Mouse (Mus musculus) cortical plate, adult 2 months (tissue): ENCODE results near the gene Irf8. TPM values are rescaled to one million over a fixed set of nuclear protein-coding genes. Genes with fewer than 3 reads are reported as not detected.

Experiments
- H3K27ac ChIP-seq: fragments of 200-500 bp; 2 replicates; pipeline ENCODE4 v1.5.1; 2012; ENCODE audit warnings: low read length, control low read depth, inconsistent platforms; ENCODE audit not compliant: insufficient read depth
- H3K4me1 ChIP-seq: fragments of 200-500 bp; 2 replicates; pipeline ENCODE4 v1.6.1; 2011; ENCODE audit warnings: low read length; ENCODE audit not compliant: control insufficient read depth, insufficient read depth
- H3K4me3 ChIP-seq: fragments of 200-500 bp; 2 replicates; pipeline ENCODE4 v1.5.1; 2011; ENCODE audit warnings: mild to moderate bottlenecking, low read length, control low read depth; ENCODE audit not compliant: insufficient read depth
- CTCF ChIP-seq: fragments of 200-500 bp; IDR thresholded peaks from 2 replicates; pipeline ENCODE4 v1.5.1; 2011; ENCODE audit warnings: mild to moderate bottlenecking, control low read depth, low read length; ENCODE audit not compliant: insufficient read depth; ENCODE audit errors: extremely low read depth
- POLR2A ChIP-seq: fragments of 200-500 bp; IDR thresholded peaks from 2 replicates; pipeline ENCODE4 v1.6.1; 2011; ENCODE audit warnings: mild to moderate bottlenecking, low read length, control low read depth; ENCODE audit not compliant: insufficient read depth; ENCODE audit errors: extremely low read depth
- polyA plus RNA-seq: library from polyadenylated mRNA; depleted of rRNA; stranded (reverse); fragments of >200 nt; gene quantifications from 2 replicates; pipeline ENCODE4 v1.2.3, GENCODE M21; 2012

Gene Irf8
- polyA plus RNA-seq, 1 experiment: 4.8 TPM

DNA sequence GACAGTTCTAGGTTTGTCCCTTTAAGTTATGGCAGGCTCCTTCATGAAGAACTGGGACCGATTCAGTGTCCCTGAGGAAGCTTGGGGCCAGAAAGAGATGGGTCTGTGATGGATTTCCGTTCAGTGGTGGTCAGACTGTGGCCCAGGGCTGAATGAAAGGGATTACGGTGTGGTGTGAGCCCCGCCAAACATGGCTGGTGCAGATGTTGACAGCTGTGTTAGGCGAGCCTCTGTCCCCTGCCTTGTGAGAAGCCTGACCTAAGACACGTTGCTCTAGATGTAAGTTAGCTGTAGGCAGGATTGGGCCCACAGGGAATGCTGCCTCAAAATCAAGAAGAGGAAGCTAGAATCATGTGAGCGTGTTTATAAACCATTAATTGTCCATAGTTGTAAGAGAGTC lies 1.0 kb downstream of the Irf8 start:
- Histone ChIP-seq H3K4me3 (peak overlapping the region; percentile 32), H3K4me1 (no peaks in the 10 kb centered on the region), H3K27ac (no peak overlapping the region)
- TF ChIP-seq POLR2A (no peak), CTCF (no peak)

DNA sequence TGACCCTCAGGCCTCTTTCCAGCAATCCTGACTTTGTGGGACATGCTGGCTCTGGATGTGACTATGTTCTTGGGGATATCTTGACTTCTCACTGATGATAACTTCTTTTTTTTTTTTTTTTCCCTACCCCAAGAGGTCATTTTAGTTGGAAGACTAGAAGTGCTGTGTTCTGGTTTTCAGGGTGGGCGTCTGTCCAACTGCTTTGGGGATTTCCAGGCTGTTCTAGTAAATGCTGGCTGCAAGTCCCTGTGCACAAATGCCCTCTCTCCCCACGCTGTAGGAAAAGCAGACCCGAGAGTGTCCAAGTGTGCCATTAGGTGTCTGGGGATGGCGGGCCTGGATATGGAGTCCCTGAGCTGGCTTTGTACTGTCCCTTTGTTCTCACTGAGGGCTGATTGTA lies 2.6 kb downstream of the Irf8 start:
- TF ChIP-seq POLR2A: no peak
- no peaks in the 10 kb centered on the region for H3K4me1 ChIP-seq
- no peak overlapping the region for H3K4me3 ChIP-seq
- H3K27ac ChIP-seq: no peak overlapping the region

DNA sequence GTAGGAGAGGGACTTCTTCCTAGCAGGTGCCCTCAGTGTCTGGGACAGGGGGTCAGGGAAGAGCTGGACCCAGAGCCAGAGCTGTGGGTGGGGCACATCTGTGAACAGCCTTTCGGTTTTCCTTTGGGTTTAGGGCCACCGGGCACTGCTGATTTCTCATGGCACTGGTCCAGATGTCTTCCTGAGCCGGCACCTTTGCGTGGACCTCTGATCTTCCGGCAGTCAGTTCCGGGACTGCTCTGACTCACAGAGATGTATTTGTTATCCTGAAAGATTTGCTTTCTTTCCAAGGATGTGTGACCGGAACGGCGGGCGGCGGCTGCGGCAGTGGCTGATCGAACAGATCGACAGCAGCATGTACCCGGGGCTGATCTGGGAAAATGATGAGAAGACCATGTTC lies 3.4 kb downstream of the Irf8 start:
- no peak overlapping the region for H3K27ac ChIP-seq
- TF ChIP-seq POLR2A: no peak
- no peak for TF ChIP-seq CTCF

DNA sequence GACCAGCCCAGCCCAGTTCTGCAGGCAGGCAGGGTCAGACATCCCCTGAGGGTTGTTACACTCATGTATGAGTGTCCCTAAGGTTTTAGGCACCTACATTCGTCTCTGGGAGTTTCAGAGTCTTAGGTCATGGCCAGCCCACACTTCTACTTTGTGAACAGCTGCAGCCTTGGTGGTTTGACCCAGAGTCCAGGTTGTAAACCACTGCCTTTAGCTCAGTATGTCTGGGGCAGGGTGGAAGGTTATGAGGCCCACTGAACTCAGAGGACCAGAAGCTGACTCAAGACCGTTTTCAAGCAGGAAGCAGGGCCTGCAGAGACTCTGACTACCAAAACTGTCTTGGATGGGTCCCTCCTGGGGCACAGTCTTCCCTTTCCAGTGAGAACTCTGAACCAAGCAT lies 4.4 kb downstream of the Irf8 start:
- no peak overlapping the region for H3K27ac ChIP-seq
- H3K4me1 ChIP-seq: no peaks in the 10 kb centered on the region
- no peak for TF ChIP-seq CTCF
- no peak for TF ChIP-seq POLR2A
- H3K4me3 ChIP-seq: no peak overlapping the region

More for the DNA sequence above, 3.4 kb downstream of the Irf8 start:
- Histone ChIP-seq H3K4me3 (no peak overlapping the region), H3K4me1 (no peaks in the 10 kb centered on the region)

DNA sequence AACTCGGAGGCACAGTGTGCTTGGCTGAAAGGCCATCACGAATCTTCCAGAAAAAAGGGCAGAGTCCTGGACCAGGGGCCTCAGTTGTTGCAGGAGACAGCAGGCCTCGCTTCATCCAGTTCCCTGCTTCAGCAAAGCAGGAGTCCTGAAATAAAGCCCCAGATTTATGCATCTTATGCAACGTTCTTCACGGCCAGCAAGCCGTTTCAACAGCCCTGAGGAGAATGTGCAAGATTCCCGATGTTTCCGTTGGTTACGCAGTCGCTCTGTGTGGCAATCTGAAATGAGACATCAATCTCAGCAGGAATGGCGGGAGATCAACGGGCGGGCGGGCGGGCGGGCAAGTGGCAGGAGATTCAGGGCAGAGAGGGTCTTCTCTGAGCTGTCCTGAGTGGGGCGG lies 4.8 kb downstream of the Irf8 start:
- TF ChIP-seq CTCF: no peak
- no peak for TF ChIP-seq POLR2A
- H3K4me1 ChIP-seq: no peaks in the 10 kb centered on the region

DNA sequence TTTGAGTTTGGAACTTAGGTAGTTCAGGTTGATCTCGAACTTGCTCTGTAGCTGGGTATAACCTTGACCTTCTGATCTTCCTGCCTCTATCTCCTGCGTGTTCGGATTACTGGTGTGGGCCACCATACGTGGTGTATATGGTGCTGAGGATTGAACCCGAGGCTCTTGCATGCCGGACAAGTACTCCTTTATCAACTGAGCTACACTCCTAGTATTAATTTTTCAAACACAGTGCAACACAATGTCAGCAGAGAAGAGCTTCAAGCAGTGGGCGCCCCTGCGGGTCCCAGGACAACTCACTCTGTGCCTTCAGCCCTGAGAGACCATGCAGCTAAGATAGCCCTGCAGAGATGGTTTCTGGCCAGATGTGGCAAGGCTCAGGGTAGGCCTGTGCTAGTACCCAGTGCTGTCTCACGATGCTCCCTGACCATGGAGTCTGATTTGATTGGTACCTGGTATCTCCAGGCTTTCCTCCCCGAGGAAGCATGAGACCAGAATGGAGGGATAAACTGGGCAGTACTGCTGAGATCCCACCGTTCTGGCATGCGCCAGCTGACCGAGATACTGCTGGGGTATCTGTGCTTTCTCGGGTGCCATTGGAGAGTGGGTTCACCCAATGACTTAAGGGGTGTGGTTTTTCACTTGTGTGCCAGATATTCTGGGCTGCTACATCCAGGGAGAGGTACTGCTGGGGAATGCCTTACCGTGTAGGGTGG lies 5.8 kb downstream of the Irf8 start:
- TF ChIP-seq CTCF: no peak
- TF ChIP-seq POLR2A: no peak
- H3K4me1 ChIP-seq: no peaks in the 10 kb centered on the region
- H3K27ac ChIP-seq: no peak overlapping the region
- no peak overlapping the region for H3K4me3 ChIP-seq

More for the DNA sequence above, 4.8 kb downstream of the Irf8 start:
- Histone ChIP-seq H3K4me3 (no peak overlapping the region), H3K27ac (no peak overlapping the region)

DNA sequence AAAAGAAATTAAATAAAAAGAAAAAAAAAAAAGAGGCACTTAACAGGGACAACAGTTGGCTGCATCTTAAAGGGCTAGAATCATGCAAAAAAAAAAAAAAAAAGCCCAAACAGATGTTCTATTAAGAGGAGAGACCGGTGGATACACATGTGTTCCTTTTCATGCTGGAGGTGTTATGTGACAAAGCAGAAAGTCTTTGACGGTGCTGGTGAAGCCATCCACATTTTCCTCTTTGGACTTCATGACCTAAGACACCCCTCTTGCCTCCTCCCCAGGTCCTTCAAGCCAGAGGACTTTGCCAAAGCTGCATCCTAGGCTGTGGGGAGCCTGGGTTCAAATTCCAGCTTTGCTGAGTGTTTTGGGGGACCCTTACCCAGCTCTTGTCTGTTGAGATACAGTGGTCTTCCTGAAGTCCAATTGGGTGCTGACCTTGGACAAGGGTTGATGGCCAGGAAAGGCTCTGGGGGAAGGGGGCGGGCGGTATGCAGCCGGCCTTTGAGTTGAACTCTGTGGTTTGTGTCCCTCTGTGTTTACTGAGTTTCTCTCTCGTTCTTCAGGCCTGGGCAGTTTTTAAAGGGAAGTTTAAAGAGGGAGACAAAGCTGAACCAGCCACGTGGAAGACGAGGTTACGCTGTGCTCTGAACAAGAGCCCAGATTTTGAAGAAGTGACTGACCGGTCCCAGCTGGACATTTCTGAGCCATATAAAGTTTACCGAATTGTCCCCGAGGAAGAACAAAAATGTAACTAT lies 7.2 kb downstream of the Irf8 start:
- Histone ChIP-seq H3K4me1 (no peaks in the 10 kb centered on the region), H3K27ac (no peak overlapping the region), H3K4me3 (no peak overlapping the region)
- no peak for TF ChIP-seq CTCF
- no peak for TF ChIP-seq POLR2A

DNA sequence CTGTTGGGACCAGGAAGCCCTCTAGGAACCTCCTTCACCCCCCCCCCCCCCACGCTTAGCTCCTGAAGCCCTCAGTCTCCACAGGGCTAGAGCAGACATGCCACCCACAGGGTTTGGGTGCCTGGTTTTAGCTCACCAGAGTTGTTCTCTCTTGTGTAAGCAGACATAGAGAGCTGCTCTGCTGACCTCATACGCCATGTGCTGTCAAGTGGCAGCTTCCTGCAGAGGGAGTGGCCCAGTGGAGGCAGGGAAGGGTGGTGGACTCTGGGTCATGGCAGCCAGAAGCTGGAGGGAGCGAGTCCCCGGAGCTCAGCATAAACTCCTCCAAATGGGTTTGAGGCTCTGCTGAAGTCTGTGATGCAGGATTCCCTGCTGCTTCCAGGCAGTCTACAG lies 7.7 kb downstream of the Irf8 start:
- no peak overlapping the region for H3K4me3 ChIP-seq
- no peak overlapping the region for H3K27ac ChIP-seq
- no peaks in the 10 kb centered on the region for H3K4me1 ChIP-seq
- no peak for TF ChIP-seq POLR2A
- TF ChIP-seq CTCF: no peak

DNA sequence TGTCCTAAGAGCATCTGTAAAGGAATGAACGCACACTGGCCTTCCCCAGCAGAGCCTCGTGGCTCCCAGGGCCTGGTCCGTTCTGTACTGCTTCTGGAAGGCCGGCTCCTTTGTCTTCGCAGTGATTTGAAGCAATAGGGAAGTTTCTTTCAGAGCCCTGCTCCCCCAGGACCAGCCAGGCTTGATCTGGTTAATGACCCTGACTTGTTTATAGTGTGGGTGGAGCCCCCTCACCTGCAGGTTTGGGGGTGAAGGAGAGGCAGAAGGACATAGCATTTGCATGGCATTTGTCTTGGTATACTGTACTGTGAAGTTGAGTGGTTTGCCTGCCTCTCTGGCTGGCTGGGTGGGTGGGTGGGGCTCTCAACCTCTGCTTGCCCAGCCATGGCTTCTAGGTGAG lies 8.3 kb downstream of the Irf8 start:
- Histone ChIP-seq H3K4me3 (no peak overlapping the region), H3K4me1 (no peaks in the 10 kb centered on the region), H3K27ac (no peak overlapping the region)
- no peak for TF ChIP-seq POLR2A
- TF ChIP-seq CTCF: no peak

DNA sequence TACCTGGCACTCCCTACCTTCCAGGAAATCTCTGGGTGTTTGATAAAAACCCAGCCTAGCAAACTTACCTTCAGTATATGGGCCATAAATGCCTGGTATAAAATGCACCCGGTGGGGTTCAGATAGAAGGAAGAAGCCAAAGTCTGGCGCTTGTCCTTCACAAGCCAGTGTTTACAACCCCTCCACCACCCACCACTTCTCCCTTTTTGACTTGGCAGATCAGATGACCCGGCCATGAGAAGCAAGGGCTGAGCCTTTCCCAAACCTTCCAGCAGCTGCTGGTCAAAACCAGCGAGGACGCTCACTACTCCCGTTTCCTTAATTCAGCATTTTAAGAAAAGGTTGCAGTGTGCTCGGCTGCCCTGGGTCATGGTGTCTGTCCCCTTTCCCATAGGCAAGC lies 9.1 kb downstream of the Irf8 start:
- Histone ChIP-seq H3K4me3 (no peak overlapping the region), H3K27ac (no peak overlapping the region), H3K4me1 (no peaks in the 10 kb centered on the region)
- TF ChIP-seq CTCF (no peak), POLR2A (no peak)

DNA sequence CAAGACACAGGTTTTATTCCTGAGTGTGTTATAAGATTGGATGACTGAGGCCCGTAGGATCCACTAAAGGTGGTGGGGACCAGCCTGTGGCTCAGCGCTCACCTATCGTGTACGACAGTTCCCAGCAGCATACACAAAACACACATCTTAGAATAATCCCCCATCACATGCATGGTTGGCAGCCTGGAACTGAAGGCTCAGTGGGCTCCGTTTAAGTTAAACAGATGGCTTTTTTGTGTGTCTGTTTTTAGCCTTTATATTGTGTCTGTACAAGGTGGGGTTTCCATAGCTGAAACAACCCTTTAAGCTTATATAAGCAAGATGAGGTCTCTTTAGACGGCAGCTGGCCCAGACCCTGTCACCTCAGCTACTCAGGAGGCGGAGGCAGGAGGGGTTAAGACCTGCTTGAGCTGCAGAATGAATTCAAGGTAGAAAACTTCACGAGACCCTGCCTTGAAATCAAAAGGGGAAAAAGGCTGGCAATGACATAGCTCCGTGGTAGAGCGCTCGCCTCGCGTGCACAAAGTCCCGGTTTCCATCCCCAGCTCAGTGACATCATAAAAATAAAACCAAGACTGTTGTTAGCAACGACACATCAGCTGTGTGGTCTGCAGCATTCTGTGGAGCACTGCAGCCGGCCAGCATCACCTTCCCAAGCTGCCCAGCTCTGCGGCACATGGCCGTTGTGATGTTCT lies 10.0 kb downstream of the Irf8 start:
- no peak for TF ChIP-seq POLR2A
- no peak for TF ChIP-seq CTCF
- H3K27ac ChIP-seq: no peak overlapping the region
- H3K4me1 ChIP-seq: no peaks in the 10 kb centered on the region
- no peak overlapping the region for H3K4me3 ChIP-seq
